Mouse (Mus musculus): Measurements from ENCODE around the gene Tulp2. TPM values are rescaled to one million over a fixed set of nuclear protein-coding genes. Genes with fewer than 3 reads are reported as not detected.

Gene Tulp2
- polyA plus RNA-seq, 1 experiment = 0.17 TPM

GRCm38 (mm10) chr7:45554744-45555143 is 73.1 kb downstream of the Tulp2 start, which contains the start of gene Hsd17b14:
Gene Hsd17b14 (plus strand): TSS chr7:45554893.
- no peak within 1 kb of the TSS for H3K4me3 ChIP-seq (replicated peaks; ENCODE audit: extremely low read depth, low read depth, low read length)
- TF ChIP-seq CTCF (IDR thresholded peaks at IDR 0.05; ENCODE audit: insufficient read depth, low read length) = no peak
- no peak for TF ChIP-seq POLR2A (IDR thresholded peaks at IDR 0.05; ENCODE audit: borderline replicate concordance, extremely low read depth, low read depth, low read length)
- DNase-seq = no peak
- WGBS = 28% methylated on average over 8 of the region's 8 CpGs
- H3K4me1 ChIP-seq (ENCODE audit: control insufficient read depth, insufficient read depth, low read length) = no peaks in the 10 kb centered on the region

DNA sequence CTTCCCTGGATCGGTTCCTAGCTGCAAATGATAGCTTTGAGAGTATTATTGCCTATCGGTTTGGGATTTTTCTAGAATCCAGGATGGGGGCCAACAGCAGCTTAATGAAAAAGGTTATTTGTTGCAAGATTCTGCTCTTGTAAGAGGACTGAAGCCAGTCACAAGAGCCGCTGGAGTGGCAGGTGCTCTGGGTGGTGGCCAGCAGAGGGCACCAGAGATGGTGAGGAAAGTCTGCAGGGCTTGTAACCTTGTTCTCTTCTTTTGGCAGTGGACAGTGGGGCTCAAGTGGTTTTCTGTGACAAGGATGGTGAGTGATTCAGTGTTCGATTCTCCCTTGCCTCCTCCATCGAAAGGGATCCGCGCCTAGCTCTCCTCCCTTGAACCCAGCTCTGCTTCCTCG is 74.1 kb downstream of the Tulp2 start:
- TF ChIP-seq CTCF (IDR thresholded peaks at IDR 0.05; ENCODE audit: insufficient read depth, low read length) (peak; percentile 80), POLR2A (IDR thresholded peaks at IDR 0.05; ENCODE audit: borderline replicate concordance, extremely low read depth, low read depth, low read length) (no peak)
- whole genome bisulfite sequencing = 24% methylated on average over 8 of the region's 8 CpGs
- Histone ChIP-seq H3K4me3 (replicated peaks; ENCODE audit: extremely low read depth, low read depth, low read length) (no peak overlapping the region), H3K4me1 (ENCODE audit: control insufficient read depth, insufficient read depth, low read length) (no peaks in the 10 kb centered on the region)
- peak; percentile 77 for DNase-seq

- DNase-seq = no peak
- no peak overlapping the region for H3K4me3 ChIP-seq (replicated peaks; ENCODE audit: extremely low read depth, low read depth, low read length)
- 38% methylated on average over 6 of the region's 6 CpGs for WGBS
- H3K4me1 ChIP-seq (ENCODE audit: control insufficient read depth, insufficient read depth, low read length) = no peaks in the 10 kb centered on the region
- TF ChIP-seq POLR2A (IDR thresholded peaks at IDR 0.05; ENCODE audit: borderline replicate concordance, extremely low read depth, low read depth, low read length) (no peak), CTCF (IDR thresholded peaks at IDR 0.05; ENCODE audit: insufficient read depth, low read length) (no peak)
Observed at GRCm38 (mm10) chr7:45558907-45559306, 77.2 kb downstream of the Tulp2 start.

- TF ChIP-seq POLR2A (IDR thresholded peaks at IDR 0.05; ENCODE audit: borderline replicate concordance, extremely low read depth, low read depth, low read length) (no peak), CTCF (IDR thresholded peaks at IDR 0.05; ENCODE audit: insufficient read depth, low read length) (no peak)
- 60% methylated on average over 7 of the region's 7 CpGs for WGBS
- H3K4me3 ChIP-seq (replicated peaks; ENCODE audit: extremely low read depth, low read depth, low read length) = no peak overlapping the region
- DNase-seq = no peak
- no peaks in the 10 kb centered on the region for H3K4me1 ChIP-seq (ENCODE audit: control insufficient read depth, insufficient read depth, low read length)
Observed at GRCm38 (mm10) chr7:45560241-45560640, 78.6 kb downstream of the Tulp2 start.

- TF ChIP-seq CTCF (IDR thresholded peaks at IDR 0.05; ENCODE audit: insufficient read depth, low read length) = peak; percentile 95
- TF ChIP-seq POLR2A (IDR thresholded peaks at IDR 0.05; ENCODE audit: borderline replicate concordance, extremely low read depth, low read depth, low read length) = no peak
- DNase-seq = peak; percentile 79
- WGBS = 15% methylated on average over 17 of the region's 17 CpGs
Observed at GRCm38 (mm10) chr7:45560843-45561623, 79.4 kb downstream of the Tulp2 start.

GRCm38 (mm10) chr7:45561624-45562520 is 80.2 kb downstream of the Tulp2 start:
- no peak overlapping the region for H3K4me3 ChIP-seq (replicated peaks; ENCODE audit: extremely low read depth, low read depth, low read length)
- DNase-seq = no peak
- TF ChIP-seq CTCF (IDR thresholded peaks at IDR 0.05; ENCODE audit: insufficient read depth, low read length) = no peak
- no peak for TF ChIP-seq POLR2A (IDR thresholded peaks at IDR 0.05; ENCODE audit: borderline replicate concordance, extremely low read depth, low read depth, low read length)
- no peaks in the 10 kb centered on the region for H3K4me1 ChIP-seq (ENCODE audit: control insufficient read depth, insufficient read depth, low read length)
- 37% methylated on average over 12 of the region's 12 CpGs for WGBS

More at GRCm38 (mm10) chr7:45560843-45561623, 79.4 kb downstream of the Tulp2 start:
- Histone ChIP-seq H3K4me1 (ENCODE audit: control insufficient read depth, insufficient read depth, low read length) (no peaks in the 10 kb centered on the region), H3K4me3 (replicated peaks; ENCODE audit: extremely low read depth, low read depth, low read length) (no peak overlapping the region)

- Histone ChIP-seq H3K4me3 (replicated peaks; ENCODE audit: extremely low read depth, low read depth, low read length) (no peak overlapping the region), H3K4me1 (ENCODE audit: control insufficient read depth, insufficient read depth, low read length) (peaks cover under 1% of the 10 kb centered on the region)
- DNase-seq = no peak
- no peak for TF ChIP-seq CTCF (IDR thresholded peaks at IDR 0.05; ENCODE audit: insufficient read depth, low read length)
- no peak for TF ChIP-seq POLR2A (IDR thresholded peaks at IDR 0.05; ENCODE audit: borderline replicate concordance, extremely low read depth, low read depth, low read length)
- WGBS = 70% methylated on average over 2 of the region's 2 CpGs
Observed at GRCm38 (mm10) chr7:45564811-45565210, 83.1 kb downstream of the Tulp2 start.

- TF ChIP-seq POLR2A (IDR thresholded peaks at IDR 0.05; ENCODE audit: borderline replicate concordance, extremely low read depth, low read depth, low read length) = no peak
- no peak for DNase-seq
- 92% methylated on average over 9 of the region's 9 CpGs for WGBS
- Histone ChIP-seq H3K4me1 (ENCODE audit: control insufficient read depth, insufficient read depth, low read length) (peaks cover 3% of the 10 kb centered on the region), H3K4me3 (replicated peaks; ENCODE audit: extremely low read depth, low read depth, low read length) (no peak overlapping the region)
Observed at GRCm38 (mm10) chr7:45565446-45565845, 83.8 kb downstream of the Tulp2 start.

- Histone ChIP-seq H3K4me3 (replicated peaks; ENCODE audit: extremely low read depth, low read depth, low read length) (no peak overlapping the region), H3K4me1 (ENCODE audit: control insufficient read depth, insufficient read depth, low read length) (peaks cover 7% of the 10 kb centered on the region)
- TF ChIP-seq POLR2A (IDR thresholded peaks at IDR 0.05; ENCODE audit: borderline replicate concordance, extremely low read depth, low read depth, low read length) (no peak), CTCF (IDR thresholded peaks at IDR 0.05; ENCODE audit: insufficient read depth, low read length) (no peak)
- 69% methylated on average over 8 of the region's 8 CpGs for WGBS
- DNase-seq = no peak
Observed at GRCm38 (mm10) chr7:45567112-45567779, 85.6 kb downstream of the Tulp2 start.
